Mouse (Mus musculus): ENCODE measurements around the gene Methig1.
"Not testable (repeated sequence)": the region's sequence is repeated elsewhere in the genome, so short reads cannot be mapped to it uniquely, and the experiment has no call there.

The Methig1 gene

DNA sequence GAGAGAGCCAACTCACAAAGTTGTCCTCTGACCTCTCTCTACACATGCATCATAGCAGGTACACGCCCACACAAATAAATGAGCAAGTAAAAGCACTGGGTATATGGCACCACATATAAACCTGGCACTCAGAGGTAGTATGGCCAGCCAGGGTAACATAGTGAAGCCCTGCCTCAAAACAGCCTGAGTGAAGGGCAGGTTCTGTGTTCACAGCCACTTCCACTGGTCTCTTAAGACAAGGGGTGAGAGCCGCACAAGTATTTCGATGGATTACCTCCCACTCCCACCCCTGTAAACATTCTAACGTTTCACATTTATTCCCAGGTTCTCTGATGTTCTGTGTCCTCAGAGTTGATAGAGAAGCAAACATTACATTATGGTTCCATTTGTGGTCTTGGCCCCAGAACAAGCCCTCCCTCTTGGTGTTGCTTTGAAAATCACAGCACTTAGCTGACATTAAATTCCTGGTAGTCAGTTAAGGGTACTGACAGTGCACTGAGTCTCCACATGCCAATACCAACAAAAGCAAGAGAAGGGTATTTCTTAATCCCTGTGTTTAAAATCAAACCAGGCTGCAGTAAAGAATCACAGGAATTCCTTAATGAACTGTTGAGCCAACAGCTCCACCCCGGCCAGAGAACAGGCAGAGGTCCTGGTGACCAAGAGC, 11.5 kb upstream of the Methig1 start:
- not testable (repeated sequence) for DNase-seq

DNA sequence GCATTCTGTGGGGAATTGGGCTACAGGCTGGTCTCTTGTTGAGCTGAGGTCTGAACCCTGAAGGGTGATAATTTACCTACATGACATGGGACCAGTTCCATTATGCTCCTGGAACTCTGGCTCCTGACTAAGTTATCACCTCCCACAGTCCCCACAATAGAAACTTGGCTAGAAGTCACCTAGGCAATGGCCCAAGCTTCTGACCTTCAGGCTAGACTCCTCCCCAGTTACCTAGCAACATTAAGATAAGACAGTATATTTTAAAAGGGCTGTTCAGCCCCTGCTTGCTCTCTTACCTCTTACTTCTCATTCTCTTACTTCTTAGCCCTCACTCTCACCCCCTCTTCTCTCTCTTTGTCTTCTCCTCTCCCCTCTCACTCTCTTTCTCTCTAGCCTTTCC, 7.5 kb upstream of the Methig1 start:
- DNase-seq: no peak

DNA sequence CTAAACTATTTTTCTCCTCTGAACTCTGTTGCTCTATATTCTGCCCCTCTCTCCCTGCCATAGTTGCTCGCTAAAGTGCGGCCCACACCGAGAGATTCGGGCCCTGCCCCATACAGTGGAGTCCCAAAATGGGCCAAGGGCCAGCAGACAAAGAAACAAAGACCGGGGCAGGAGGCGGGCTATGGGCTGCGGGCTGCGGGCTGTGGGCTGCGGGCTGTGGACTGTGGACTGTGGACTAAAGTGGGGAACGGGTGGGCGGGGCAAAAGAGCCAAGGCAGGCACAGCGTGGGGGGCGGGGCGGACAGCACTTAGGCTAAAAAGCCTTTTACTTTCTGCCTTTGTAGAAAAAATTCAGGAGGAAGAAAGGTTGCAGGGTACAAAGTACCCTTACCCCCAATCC, 6.2 kb upstream of the Methig1 start:
- DNase-seq: no peak

DNA sequence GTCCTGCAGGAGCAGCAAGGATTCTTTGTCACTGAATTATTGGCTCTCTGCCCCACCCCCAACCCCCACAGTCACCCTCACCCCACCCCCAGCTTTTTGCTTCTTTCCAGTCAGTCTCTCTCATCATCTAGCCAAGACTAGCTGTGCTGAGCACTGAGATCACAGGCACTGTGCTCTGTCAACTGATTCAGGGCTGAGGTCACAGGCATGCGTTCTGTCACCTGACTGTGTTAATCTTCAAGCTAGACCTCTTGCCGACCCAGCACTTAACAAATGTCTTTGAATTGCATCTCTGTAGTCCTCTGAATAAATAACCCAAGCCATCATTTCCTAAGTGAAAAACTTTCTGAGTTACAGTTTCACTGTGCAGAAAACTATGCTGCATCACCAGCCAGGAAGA, 3.5 kb upstream of the Methig1 start:
- DNase-seq: no peak

DNA sequence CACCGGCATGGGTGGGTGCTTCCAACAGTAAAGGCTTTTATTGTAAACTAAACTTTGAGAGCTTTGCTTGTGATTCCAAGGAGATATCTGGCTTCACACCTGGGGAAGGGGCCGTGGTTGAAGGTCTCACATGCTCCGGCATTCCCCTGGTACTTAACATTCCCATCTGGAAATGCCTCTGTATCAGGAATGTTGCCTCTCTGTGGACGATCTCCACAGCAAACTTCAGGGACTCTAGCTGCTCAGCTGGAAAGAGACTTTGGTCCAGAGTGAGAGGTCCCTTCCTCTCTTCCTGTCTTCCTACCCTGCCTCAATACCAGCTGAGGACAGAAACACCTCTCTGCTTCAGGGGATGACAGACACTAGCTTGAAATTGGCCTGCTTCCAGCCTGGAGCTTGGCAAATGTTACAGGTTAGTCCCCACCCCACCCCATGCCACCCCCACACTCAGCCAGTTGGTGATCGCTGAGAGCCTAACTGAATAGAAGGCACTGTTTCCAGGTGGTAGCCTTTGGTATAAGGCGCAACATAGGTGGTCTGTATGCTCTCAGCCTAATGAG, 1.4 kb upstream of the Methig1 start:
- DNase-seq: no peak

DNA sequence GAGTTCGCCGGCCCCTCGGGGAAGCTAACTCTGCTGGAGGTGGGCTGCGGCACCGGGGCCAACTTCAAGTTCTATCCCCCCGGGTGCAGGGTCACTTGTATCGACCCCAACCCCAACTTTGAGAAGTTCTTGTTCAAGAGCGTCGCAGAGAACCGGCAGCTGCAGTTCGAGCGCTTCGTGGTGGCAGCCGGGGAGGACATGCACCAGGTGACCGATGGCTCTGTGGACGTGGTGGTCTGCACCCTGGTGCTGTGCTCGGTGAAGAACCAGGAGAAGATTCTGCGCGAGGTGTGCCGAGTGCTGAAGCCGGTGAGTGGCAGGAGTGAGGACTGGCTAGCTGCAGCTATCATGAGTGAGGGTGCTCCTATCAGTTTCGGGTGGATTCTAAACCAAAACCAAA, 450 bp downstream of the Methig1 start:
- not testable (repeated sequence) for DNase-seq

DNA sequence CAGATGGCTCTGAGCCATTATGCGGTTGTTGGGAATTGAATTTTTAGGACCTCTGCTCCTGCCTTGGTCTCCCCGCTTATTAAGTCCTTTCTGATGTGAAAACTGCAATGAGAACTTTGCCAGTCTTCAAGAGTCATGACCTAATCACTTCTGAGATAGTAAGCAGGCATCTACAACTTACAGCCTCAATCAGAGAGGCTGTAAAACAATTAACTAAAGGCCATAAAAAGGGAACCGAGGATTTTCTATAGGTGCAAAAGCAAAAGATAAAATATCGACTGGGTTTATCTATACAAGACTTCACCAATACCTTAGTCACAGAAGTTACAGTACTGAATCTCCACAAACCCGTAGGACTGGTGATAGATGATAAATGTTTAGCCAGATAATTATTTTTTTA, 2.9 kb downstream of the Methig1 start:
- no peak for DNase-seq

DNA sequence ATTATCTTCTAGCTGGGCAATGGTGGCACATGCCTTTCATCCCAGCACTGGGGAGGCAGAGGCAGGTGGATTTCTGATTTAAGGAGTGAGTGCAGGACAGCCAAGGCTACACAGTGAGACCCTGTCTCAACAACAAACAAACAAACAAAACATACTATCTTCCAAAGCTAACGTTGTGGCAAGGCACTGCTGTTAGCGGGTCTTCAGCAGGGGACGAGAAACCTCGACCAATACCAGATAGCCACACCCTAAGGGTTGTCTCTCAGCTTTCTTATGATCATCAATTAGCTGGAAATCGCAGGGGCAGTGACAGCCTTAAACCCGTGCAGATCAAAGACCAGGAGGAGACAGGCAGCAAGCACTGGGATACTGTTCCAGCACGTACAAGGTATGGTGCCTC, 11.3 kb downstream of the Methig1 start, which contains the start of gene Higd1c:
Gene Higd1c (plus strand): TSS at position 301 of the 400 bp plus-strand sequence.
- DNase-seq: no peak

DNA sequence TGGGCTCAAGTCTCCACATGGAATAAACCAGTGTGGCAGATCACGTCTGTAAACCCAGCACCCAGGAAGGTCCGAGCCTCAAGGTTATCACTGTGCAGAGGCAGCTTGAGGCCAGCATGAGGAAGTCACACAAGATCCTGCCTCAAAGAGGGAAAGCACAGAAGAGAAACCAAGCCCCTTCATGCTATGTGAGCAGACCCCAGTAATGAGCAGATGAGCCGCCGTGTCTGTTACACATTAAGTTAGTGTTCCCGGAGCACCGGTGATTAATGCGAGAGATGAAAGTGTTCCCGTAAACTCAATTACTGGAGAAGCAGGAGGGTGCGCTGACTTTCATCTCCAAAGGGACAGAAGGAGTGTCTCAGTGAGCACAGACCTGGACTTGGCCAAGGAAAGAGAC, 13.0 kb downstream of the Methig1 start:
- DNase-seq: not testable (repeated sequence)

DNA sequence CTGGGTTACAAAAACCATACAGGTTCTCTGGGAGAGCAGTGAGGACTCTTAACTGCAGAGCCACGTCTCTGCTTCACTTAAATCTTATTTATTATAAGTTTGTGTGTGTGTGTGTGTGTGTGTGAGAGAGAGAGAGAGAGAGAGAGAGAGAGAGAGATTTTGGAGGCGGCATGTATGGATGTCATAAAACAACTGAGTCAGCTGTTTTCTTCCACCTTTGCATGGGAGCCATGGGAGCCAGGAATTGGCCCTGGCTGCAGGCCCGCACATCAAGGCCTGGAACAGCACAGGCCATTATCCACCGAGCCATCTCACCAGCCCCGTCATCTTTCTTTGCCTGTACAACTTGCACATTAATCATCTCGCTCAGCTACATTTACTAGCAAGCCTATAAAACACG, 14.2 kb downstream of the Methig1 start:
- DNase-seq: no peak

DNA sequence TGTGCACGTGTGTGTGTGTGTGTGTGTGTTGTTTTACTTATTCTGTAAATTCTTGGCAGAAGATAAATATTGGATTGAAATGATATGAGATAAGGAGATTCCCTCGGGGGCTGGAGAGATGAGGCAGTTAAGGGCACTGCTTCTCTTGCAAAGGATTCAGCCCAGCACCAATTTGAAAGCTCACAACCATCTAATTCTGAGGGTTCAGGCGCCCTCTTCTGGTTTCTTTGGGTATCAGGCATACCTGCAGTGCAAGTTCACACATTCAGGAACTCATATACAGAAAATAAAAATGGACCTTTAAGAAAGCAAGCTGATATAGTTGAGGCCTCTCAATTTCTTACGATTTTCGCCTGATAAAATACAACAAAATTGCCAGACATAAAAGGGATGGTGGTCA, 22.1 kb downstream of the Methig1 start:
- DNase-seq: peak; percentile 63

DNA sequence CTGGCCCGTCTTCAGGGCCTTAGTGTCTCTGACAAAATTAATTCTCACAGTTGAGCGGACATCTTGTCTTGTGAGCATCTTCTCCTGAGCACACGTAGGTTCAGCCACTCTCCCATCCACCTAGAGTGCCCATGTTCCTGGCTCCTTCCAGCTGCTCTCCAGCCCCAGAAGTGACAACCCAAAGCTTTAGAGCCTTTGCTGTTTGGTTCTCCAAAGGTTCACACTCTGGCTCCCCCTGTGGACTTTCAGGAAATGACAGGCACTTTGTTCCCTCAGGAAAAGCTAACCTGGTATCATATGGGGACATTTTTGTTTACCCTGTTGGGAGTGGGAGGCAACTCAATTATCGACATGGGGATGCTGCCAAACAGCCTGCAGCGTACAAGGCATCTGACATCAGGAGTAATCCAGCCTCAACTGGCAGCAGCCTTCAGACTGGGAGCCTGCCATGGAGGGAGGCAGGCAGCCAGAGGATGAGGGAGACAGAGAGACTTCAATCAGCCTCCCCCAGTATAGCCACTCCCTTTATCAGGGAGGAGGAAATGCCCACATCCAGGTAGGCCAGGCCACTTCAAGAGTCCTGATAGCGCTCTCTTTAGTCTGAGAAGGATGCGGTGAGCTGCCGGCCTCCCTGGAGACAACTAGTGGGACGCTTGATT, 25.0 kb downstream of the Methig1 start:
- DNase-seq: not testable (repeated sequence)

DNA sequence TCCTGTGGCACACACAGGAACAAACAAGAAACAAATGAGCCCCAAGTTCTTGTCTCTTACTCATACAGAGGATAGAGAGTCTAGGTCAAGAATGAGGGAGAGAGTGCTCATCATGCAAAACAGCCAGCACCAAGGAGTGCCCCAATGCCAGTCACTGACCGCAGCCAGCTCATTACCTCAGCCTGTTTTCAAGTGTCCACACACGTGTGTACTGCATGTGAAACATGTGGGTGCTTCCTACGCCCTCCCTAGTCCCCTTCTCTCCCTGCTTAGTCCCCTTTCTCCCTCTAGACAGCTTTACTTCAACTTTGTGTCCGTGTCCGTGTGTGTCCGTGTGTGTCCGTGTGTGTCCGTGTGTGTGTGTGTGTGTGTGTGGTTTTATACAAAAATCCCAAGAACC, 26.7 kb downstream of the Methig1 start:
- DNase-seq: no peak

DNA sequence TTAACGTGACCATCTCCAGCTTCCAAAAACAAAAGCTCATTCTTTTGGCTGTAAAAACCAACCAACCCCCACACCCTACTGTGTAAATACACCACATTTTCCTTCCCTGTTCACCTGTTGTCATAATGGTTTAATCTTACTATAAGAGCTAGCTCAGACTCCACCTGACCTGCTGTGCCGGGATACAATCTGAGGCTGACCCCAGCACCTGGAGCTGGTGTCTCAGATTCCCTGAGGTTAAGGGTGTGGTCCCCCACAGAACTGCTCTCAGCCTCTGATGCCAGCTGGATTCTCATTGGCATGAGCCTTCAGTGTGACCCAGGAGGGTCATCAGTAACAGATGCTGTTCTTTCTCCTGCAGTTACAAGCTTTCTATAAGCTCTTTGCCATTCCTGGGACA, 27.2 kb downstream of the Methig1 start:
- no peak for DNase-seq

DNA sequence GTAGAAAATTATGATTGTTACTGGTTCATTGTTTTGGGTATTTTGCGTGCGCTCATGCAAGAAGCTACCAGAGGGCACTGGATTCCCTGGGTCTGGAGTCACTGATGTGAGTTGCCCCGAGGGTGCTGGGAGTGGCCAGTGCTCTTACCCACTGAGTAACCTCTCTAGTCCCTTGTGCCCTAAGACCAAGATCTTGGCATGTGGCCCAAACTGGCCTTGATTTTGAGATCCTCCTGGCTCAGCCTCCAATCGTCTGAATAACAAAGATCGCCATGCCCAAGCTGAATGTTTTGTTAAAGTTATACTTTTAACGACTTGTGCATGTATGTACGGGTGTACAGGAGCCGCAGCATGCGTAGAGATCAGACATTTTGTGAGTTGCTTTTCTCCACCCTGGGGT, 32.8 kb downstream of the Methig1 start:
- no peak for DNase-seq

DNA sequence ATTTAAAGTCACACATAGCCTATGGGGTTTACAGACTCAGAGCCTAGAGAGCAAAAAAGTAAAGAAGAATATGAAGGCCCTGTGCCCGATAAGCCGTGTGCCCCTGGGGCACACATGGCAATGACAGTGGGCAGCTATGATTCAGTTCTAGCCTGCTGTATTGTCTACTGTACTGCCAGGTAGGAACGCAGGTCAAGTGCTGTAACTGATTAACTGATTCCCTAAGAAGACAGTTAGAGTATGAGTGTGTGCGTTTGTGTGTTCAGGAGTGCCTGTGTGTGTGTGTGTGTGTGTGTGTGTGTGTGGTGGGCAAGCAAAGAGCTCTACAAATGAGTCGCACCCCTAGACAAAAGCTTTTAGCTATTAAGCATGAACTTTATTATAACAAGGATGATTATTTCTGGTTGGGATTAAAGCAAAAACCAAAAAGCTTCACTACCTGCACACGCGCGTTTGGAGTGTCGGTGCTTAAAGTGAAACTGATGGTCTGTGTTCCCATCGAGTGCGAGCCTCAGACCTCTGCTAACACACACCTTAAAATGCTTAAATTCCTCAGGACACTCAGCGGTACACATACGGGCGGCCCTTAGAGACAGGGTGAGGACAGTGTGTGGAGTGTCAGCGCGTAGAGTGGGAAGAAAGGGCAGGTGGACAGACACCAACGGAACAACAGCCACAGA, 34.7 kb downstream of the Methig1 start:
- no peak for DNase-seq

DNA sequence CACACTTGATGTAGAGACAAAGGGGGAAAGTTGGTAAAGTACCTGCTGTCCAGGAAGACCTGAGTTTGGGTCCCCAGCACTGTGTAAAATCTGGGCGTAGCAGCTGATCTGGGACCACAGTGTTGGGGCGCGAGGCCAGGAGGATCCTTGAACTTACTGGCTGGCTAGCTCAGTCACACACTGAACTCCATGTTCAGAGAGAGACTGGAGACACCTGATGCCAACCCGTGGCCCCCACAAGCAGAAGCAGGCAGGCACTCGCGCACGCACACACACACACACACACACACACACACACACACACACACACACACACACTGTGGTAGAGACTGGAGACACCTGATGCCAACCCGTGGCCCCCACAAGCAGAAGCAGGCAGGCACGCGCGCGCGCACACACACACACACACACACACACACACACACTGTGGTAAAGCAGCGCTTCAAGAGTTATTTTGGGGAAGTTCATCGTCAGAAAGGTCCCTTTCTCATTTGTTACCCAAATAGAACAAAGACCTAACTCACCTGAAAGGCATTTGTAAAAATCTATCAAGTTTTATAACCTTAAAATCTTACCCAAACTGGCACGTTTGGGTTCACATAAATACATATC, 35.4 kb downstream of the Methig1 start:
- no peak for DNase-seq

DNA sequence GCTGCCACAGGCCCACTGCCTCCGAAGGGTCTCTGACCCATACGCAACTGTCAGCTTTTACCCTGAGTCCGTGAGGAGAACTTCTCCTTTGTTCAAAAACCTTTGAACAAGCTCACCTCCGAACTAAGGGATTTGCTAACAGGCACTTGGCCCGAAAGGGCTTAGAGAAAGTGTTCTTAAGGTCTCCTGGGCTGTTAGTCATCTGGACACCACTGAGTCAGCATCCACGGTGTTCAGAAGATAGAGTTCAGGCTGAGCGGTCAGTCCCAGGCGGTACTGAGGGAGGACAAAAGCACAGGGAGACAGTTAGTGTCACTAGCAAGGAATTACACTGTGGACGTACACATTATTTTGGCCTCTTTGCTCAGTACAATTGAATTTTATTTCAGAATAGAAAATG, 35.9 kb downstream of the Methig1 start:
- DNase-seq: no peak

DNA sequence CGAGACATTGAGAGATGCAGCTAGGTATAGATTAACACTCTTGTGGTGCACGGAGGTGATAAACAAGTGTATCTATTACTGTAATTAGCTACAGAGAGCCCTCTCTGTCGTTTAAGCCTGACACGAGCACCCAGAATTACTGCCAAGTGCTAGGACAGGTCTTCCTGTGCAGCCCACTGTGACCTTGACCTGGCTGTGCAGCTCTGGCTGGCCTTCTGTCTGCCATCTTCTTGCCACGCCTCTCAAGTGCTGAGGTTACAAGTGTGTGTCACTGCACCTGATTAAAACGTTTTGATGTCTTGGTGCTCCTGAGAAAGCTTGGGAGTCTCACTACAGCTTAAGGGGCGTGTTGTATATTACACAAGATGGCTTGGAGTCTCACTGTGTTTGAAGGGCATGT, 38.1 kb downstream of the Methig1 start:
- DNase-seq: no peak

DNA sequence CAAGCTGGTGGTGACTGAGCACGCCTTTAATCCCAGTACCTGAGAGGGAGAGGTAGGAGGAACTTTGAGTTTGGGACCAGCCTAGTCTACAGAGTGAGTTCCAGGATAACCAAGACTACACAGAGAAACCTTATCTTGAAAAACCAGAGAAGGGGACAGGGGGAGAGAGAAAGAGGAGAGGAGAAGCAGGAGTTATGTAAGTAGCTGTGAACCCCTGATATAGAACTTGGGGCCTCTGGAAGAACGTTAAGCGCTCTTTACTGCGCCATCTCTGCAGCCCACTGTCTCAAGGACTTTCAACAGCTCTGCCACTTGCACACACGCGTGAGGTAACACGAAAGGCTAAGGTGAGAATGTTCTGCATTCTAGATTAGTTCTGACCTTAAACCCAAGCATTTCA, 38.6 kb downstream of the Methig1 start:
- no peak for DNase-seq

DNA sequence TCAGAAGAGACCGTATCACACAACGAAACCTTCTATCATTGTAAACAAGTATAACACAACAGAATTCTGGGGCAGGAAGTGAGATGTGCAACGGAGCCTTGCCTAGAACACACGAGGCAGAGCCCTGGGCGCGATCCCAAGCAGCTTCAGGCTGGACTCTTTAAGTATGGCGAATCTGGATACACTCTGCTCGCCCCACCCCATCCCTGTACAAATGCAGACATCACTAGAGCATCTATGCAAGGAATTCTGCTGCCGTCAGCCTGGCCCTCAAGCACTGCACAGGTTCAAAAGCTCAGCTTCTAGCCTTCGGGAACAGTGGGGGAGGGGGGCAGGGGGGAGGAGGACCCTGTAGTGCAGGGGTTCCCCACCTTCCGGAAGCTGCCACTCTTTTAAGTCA, 40.1 kb downstream of the Methig1 start:
- no peak for DNase-seq

DNA sequence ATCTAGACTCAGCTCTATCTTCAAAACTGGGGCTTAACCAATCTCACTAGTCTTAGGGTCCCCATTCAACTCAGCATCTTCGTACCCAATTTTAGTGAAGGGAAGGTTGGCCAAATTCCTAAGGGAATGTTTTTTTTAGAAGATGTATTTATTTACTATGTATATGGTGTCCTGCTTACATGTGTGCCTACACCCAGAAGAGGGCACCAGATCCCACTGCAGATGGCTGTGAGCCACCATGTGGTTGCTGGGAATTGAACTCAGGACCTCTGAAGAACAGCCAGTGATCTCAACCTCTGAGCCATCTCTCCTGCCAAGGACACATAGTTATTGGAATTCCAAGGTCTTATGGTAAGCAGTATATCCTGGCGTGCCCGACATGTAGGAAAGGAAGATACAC, 42.6 kb downstream of the Methig1 start:
- DNase-seq: no peak

DNA sequence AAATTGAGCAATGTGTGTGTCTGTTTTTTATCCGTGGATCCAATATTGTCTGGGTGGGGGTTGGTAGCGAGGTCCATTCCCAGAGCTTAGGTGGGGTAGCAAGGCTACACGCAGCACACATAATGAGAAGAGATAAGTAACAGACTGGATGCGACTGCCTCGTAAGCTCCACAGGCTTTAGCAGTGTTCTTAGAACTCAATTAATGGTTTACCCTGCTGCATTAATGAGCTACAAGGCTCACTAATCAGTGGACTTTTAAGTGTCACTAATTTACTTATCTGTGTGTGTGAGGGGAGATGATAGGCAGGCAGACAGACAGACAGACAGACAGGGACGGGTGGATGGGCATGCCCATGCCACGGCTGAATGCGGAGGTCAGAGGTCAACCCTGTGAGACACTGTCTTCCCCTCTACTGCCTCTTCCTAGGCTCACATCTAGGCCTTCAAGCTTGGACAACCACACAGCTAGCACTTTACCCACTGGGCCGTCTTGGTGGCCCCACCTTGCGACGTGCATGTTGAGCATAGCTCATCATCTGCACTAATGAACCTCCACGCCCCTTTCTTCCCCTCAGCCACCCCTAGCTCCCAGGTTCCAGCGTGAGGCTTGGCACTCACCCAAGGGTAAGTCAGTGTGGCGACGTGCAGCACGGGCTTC, 47.8 kb downstream of the Methig1 start:
- no peak for DNase-seq

Data from cerebellum, adult 9-10 months (tissue).